Mouse (Mus musculus): ENCODE measurements around the gene Ttc7. TPM values are rescaled to one million over a fixed set of nuclear protein-coding genes. Genes with fewer than 3 reads are reported as not detected.
A peak's percentile ranks its signal among the peaks of the same experiment; 100 is the strongest.

Gene Ttc7
- total RNA-seq, 2 experiments from 2014 or later = 47.8 to 58.5 TPM

GRCm38 (mm10) chr17:87403462-87403861 lies 120.8 kb downstream of the Ttc7 start:
- ATAC-seq (replicated peaks; ENCODE audit: poor library complexity) = no peak

- peak; percentile 99 for ATAC-seq (replicated peaks; ENCODE audit: poor library complexity)
Measured at GRCm38 (mm10) chr17:87405576-87405975, 122.9 kb downstream of the Ttc7 start.

- ATAC-seq (replicated peaks; ENCODE audit: poor library complexity) = no peak
Measured at GRCm38 (mm10) chr17:87406646-87407045, 124.0 kb downstream of the Ttc7 start.

- ATAC-seq (replicated peaks; ENCODE audit: poor library complexity) = no peak
Measured at GRCm38 (mm10) chr17:87418082-87418481, 135.4 kb downstream of the Ttc7 start.

- ATAC-seq (replicated peaks; ENCODE audit: poor library complexity) = no peak
Measured at GRCm38 (mm10) chr17:87427511-87427910, 144.8 kb downstream of the Ttc7 start, which contains the start of gene Stpg4. Stpg4 (minus strand) TSS chr17:87427741.

GRCm38 (mm10) chr17:87429431-87429830 lies 146.7 kb downstream of the Ttc7 start:
- ATAC-seq (replicated peaks; ENCODE audit: poor library complexity) = no peak

Other genes with a start within 250 kb of the Ttc7 start
- 4.4 and 5.1 TPM in 2 replicates for gene Socs5, start 175.2 kb upstream of the Ttc7 start, total RNA-seq (2015)
- gene Socs5, start 175.2 kb upstream of the Ttc7 start, total RNA-seq (2017) = 4.2 and 5.5 TPM in 2 replicates
- 41.7 and 41.8 TPM in 2 replicates for gene Mcfd2, start 17.0 kb upstream of the Ttc7 start, total RNA-seq (2015)
- gene Mcfd2, start 17.0 kb upstream of the Ttc7 start, total RNA-seq (2017) = 111 and 130 TPM in 2 replicates
- 1.0 TPM in 1 of 2 replicates, not detected in the other for gene Stpg4, start 144.9 kb downstream of the Ttc7 start, total RNA-seq (2015)
- not detected in 2 replicates for gene Stpg4, start 144.9 kb downstream of the Ttc7 start, total RNA-seq (2017)
- 664 and 692 TPM in 2 replicates for gene Calm2, start 164.0 kb downstream of the Ttc7 start, total RNA-seq (2015)
- gene Calm2, start 164.0 kb downstream of the Ttc7 start, total RNA-seq (2017) = 1,536 and 1,800 TPM in 2 replicates